Mouse (Mus musculus) brain, adult 2 months (tissue): Measurements from ENCODE around the gene Ager.
A peak's percentile ranks its signal among the peaks of the same experiment; 100 is the strongest.

Source experiments
- DNase-seq: peaks from one replicate; pipeline ENCODE4 v3.0.0; 2011; ENCODE audit warnings: low read depth, low spot score

Ager gene

DNA sequence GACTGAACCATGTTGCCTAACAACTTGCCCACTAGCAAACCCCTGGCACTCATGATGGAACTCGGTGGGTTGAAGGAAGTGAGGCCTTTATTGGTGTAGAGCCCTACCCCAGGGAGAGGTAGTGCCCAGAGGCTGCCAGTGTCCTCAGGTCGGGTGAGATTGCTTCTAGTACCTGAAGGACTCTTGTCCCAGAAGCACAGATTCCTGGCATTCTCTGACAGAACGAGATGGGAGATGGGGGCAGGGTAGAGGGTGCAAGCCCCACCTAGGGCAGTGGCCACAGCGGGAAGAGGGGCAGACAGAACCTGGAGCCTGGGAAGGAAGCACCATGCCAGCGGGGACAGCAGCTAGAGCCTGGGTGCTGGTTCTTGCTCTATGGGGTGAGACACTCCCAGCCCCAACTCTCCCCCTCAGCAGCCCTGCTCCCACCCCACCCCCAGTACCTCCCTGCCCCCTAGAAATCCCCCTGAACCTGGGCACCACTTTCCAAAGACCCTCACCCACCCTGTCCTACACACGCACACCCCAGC lies at the start of gene Ager:
TSS of gene Ager (plus strand) at position 297 of the 530 bp plus-strand sequence.
- no peak for DNase-seq

DNA sequence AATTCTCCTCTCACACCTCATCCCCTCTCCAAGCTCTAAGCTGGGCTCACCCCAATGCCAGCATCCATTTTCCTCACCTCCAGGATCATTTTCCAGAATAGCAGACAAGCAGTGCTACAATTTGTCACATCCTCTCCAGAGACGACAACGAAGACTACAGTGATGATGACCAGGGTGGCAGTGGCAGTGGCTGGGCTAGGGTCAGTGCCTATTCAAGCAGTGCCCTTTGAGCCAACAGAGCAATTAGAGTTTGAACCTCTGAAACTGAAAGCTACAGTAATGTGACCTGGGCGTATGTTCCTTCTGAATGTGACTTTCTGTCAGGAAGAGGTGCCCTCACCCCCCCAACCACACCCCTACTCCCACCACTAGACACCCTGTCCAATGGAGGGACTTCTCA lies 48.5 kb upstream of the Ager start:
- DNase-seq: no peak

GRCm38 (mm10) chr17:34549843-34550242 lies 47.8 kb upstream of the Ager start:
- DNase-seq: no peak

DNA sequence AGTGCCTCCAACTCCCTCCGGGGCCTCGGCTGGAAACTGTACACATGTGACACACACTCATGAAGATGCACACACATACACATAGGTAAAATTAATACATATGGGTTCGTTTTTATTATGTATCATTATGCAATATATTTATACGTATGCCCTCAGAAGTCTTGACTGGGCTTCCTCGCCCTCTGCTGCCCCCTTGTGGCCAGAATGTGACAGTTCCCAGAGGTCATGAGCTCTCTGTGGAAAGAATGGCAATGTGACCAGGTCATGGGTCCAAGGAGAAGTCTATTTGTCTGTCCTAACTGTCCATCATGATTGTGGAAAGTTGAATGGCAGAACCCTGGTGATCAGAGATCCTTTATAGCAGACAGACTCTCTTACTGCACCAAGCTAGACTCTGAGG lies 42.2 kb upstream of the Ager start:
- peak; percentile 73 for DNase-seq

DNA sequence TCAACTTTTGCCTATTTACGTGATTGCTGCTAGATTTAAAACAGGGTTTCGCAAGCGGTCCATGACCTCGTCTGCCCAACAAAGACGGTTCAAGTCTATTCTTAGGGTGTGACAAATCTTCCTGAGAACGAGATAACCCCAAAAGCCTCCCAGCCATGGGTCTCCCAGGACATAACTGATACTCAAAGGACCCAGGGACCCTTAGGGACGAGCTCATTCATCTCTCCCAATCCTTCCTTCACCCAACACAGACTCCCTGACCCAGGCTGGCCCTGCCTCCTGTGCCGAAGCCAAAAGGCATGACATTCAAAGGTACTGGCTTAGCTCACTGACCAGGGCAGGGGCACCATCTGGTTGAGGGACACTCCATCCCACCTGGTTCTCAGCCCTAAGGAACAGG lies 41.3 kb upstream of the Ager start:
- DNase-seq: no peak

GRCm38 (mm10) chr17:34557411-34557810 lies 40.3 kb upstream of the Ager start:
- DNase-seq: no peak

GRCm38 (mm10) chr17:34559116-34559515 lies 38.5 kb upstream of the Ager start:
- no peak for DNase-seq

GRCm38 (mm10) chr17:34559895-34560294 lies 37.8 kb upstream of the Ager start:
- DNase-seq: no peak

GRCm38 (mm10) chr17:34560438-34560837 lies 37.2 kb upstream of the Ager start:
- DNase-seq: no peak

DNA sequence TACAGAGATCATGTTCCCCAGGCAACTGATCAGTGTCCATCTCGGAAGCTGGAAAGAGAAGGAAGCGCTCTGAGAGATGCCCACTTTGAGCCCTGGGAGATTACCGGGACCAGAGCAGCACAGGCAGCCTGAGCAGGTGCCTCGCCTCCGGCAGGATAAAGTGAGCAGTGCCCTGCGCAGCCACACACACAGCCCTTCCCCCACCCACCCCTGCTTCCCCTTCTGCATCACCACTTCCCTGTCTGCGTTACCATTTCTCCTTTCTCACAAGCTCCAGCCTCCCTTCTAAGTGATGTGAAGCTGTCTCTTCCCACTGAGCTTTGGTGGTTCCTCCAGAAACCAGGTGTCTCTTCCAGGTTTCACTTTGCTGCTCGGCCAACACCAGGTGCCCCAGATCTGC lies 36.5 kb upstream of the Ager start:
- DNase-seq: peak; percentile 51

- no peak for DNase-seq
Measured at GRCm38 (mm10) chr17:34562595-34562994, 35.1 kb upstream of the Ager start.

DNA sequence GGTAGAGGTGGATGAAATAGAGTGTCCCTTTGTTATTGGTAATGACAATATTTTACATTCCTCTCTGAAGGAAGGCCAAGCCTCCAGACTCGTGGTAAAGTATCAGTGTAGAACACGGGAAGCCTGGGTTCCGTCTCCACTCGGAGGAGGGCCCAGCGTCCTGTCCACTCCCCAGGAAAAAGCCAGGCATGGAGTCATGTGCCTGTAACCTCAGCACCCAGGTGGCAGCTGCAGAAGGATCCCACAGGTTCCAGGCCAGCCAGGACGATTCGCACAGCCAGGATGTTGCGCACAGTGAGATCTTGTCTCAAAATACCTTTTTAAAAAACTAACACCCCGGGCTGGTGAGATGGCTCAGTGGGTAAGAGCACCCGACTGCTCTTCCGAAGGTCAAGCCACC lies 34.3 kb upstream of the Ager start:
- no peak for DNase-seq

DNA sequence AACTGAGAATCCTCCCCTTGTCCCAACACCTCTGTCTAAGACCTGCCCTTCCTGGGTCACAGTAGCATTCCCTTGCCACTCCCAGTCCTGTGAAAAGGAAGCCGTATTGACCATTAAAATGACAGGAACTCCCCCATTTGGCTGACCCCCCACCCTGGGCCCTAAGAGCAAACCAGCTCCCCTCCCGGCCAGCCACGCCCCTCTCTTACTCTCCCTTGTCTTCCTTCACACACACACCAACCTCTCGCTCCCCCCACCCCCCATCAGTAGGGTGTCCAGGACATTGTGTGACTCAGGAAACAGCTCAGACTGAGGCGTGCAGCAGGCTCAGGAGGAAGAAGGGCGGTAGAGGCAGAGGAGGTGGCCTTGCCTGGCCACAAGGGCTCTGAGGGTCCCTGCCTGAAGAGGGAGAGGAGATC lies 33.6 kb upstream of the Ager start, which contains the start of gene Notch4:
TSS of gene Notch4 (plus strand) at position 266 of the 419 bp plus-strand sequence.
- DNase-seq: no peak

- DNase-seq: no peak
Measured at GRCm38 (mm10) chr17:34564796-34565195, 32.9 kb upstream of the Ager start.

DNA sequence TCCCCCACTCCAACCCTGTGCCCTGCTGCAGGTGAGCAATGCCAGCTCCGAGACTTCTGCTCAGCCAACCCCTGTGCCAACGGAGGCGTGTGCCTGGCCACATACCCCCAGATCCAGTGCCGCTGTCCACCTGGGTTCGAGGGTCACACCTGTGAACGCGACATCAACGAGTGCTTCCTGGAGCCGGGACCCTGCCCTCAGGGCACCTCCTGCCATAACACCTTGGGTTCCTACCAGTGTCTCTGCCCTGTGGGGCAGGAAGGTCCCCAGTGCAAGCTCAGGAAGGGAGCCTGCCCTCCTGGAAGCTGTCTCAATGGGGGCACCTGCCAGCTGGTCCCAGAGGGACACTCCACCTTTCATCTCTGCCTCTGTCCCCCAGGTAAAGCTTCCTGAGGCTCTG lies 30.4 kb upstream of the Ager start:
- DNase-seq: no peak

DNA sequence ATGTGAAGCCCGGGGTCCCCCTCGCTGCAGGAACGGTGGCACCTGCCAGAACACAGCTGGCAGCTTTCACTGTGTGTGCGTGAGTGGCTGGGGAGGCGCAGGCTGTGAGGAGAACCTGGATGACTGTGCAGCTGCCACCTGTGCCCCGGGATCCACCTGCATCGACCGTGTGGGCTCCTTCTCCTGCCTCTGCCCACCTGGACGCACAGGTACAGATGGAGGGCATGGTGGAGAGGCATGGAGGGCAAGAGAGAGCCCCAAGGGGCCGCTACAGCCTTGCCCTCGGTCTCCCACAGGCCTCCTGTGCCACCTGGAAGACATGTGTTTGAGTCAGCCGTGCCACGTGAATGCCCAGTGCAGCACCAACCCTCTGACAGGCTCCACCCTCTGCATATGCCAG lies 29.2 kb upstream of the Ager start:
- DNase-seq: no peak

GRCm38 (mm10) chr17:34569919-34570318 lies 27.7 kb upstream of the Ager start:
- DNase-seq: no peak

- DNase-seq: no peak
Measured at GRCm38 (mm10) chr17:34571875-34572274, 25.8 kb upstream of the Ager start.

- DNase-seq: no peak
Measured at GRCm38 (mm10) chr17:34572361-34572760, 25.3 kb upstream of the Ager start.

GRCm38 (mm10) chr17:34576577-34576976 lies 21.1 kb upstream of the Ager start:
- DNase-seq: no peak

- DNase-seq: no peak
Measured at GRCm38 (mm10) chr17:34578070-34578469, 19.6 kb upstream of the Ager start.

DNA sequence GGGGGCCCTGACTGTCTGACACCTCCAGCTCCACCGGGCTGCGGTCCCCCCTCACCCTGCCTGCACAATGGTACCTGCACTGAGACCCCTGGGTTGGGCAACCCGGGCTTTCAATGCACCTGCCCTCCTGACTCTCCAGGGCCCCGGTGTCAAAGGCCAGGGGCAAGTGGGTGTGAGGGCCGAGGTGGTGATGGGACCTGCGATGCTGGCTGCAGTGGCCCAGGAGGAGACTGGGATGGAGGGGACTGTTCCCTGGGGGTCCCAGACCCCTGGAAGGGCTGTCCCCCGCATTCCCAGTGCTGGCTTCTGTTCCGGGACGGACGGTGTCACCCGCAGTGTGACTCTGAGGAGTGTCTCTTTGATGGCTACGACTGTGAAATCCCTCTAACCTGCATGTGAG lies 15.1 kb upstream of the Ager start:
- no peak for DNase-seq

- DNase-seq: no peak
Measured at GRCm38 (mm10) chr17:34583397-34583796, 14.3 kb upstream of the Ager start.

GRCm38 (mm10) chr17:34583819-34584218 lies 13.8 kb upstream of the Ager start:
- no peak for DNase-seq
